Mouse (Mus musculus) intestine, embryonic 14.5 days (tissue): Measurements from ENCODE around the gene Spata3. TPM values are rescaled to one million over a fixed set of nuclear protein-coding genes. Genes with fewer than 3 reads are reported as not detected.
A peak's percentile ranks its signal among the peaks of the same experiment; 100 is the strongest.
"Not testable (repeated sequence)": the region's sequence is repeated elsewhere in the genome, so short reads cannot be mapped to it uniquely, and the experiment has no call there.

ENCODE experiments used
- ATAC-seq: fragments of 200-750 bp; cut with Nextera tagmentation; replicated peaks from 2 replicates; pipeline ENCODE4 v1.8.0; 2017; ENCODE audit warnings: low read depth, moderate number of reproducible peaks, moderate TSS enrichment, moderate library complexity; ENCODE audit not compliant: low FRiP score, low TSS enrichment
- DNase-seq: peaks from one replicate; pipeline ENCODE4 v3.0.0-alpha.2; 2018; ENCODE audit warnings: low spot score
- H3K27ac ChIP-seq: fragments of 300-500 bp; sonication (generic); 2 replicates; pipeline ENCODE4 v1.5.1; 2014; ENCODE audit warnings: low read depth, mild to moderate bottlenecking, control low read depth
- H3K27me3 ChIP-seq: fragments of 300-500 bp; sonication (generic); replicated peaks from 2 replicates; pipeline ENCODE4 v1.6.1; 2014; ENCODE audit warnings: low read length, control low read depth; ENCODE audit not compliant: control insufficient read depth, insufficient read depth
- H3K36me3 ChIP-seq: fragments of 300-500 bp; sonication (generic); 2 replicates; pipeline ENCODE4 v1.6.1; 2014; ENCODE audit warnings: low read length, control low read depth; ENCODE audit not compliant: control insufficient read depth, insufficient read depth
- H3K4me1 ChIP-seq: fragments of 300-500 bp; sonication (generic); replicated peaks from 2 replicates; pipeline ENCODE4 v1.6.1; 2014; ENCODE audit warnings: low read length, control low read depth, mixed read lengths; ENCODE audit not compliant: control insufficient read depth, insufficient read depth
- H3K4me2 ChIP-seq: fragments of 300-500 bp; sonication (generic); 2 replicates; pipeline ENCODE4 v1.6.1; 2014; ENCODE audit warnings: low read length
- H3K4me3 ChIP-seq: fragments of 300-500 bp; sonication (generic); 2 replicates; pipeline ENCODE4 v1.5.1; 2014; ENCODE audit warnings: low read depth, low read length, control low read depth, mixed read lengths
- H3K9ac ChIP-seq: fragments of 300-500 bp; sonication (generic); 2 replicates; pipeline ENCODE4 v1.6.1; 2014; ENCODE audit warnings: mild to moderate bottlenecking, low read length
- H3K9me3 ChIP-seq: fragments of 300-500 bp; sonication (generic); 2 replicates; pipeline ENCODE4 v1.6.1; 2016; ENCODE audit warnings: low read length, control low read depth; ENCODE audit not compliant: control insufficient read depth
- WGBS: fragments of 180-500 bp; shearing (Covaris S2); extraction: QIAGEN DNeasy Blood & Tissue Kit; methylation state at CpG from one replicate; pipeline ENCODE4 v1.1.7; 2014; 5-methylcytosine and 5-hydroxymethylcytosine counted together
- polyA plus RNA-seq: library from polyadenylated mRNA; unstranded; fragments of >200 nt; fragmentation: Nextera tagmentation; extraction: Ambion mirVana; gene quantifications from 2 replicates; pipeline ENCODE4 v1.2.1, GENCODE M21; 2014

Gene Spata3
- polyA plus RNA-seq, 1 experiment from 2014 or later = not detected

DNA sequence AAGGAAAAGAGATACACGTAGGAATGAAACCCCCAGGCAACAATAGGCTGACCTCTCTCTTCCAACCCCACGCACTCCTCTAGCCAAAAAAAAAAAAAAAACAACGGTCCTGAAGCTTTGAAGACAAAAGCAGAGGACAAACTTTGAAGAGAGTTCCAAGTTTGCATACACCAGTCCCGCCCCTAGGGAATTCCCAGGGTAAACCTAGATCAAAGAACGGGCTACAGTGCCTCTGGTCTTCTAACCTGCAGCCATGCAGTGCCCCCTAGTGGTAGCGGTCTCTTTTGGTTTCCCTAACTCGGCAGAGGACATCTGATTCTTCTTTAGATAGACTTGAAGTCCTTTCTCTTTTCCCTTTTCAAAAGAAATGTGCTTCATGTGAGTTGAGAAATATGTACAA is 8.8 kb upstream of the Spata3 start:
- Histone ChIP-seq H3K9me3 (no peaks in the 10 kb centered on the region), H3K4me1 (no peaks in the 10 kb centered on the region), H3K4me2 (peak overlapping the region; percentile 14; the same call in 1 of the 2 replicates), H3K27ac (no peak overlapping the region), H3K9ac (no peak overlapping the region), H3K4me3 (no peak overlapping the region; the same call in 1 of the 2 replicates), H3K27me3 (no peaks in the 10 kb centered on the region), H3K36me3 (no peaks in the 10 kb centered on the region)
- DNase-seq (peak; percentile 95), ATAC-seq (peak; percentile 74; the same call in 1 of the 2 replicates)
- WGBS = 2% methylated on average over 7 of the region's 7 CpGs

- H3K36me3 ChIP-seq, H3K27ac ChIP-seq, ATAC-seq, H3K9me3 ChIP-seq, H3K4me1 ChIP-seq, H3K9ac ChIP-seq, DNase-seq, H3K4me3 ChIP-seq, H3K4me2 ChIP-seq: not testable (repeated sequence)
- H3K27me3 ChIP-seq = peaks cover 28% of the 10 kb centered on the region
- 89% methylated on average over 9 of the region's 9 CpGs for WGBS
These were observed 858 bp upstream of the Spata3 start for GRCm38 (mm10) chr1:86015758-86016157.

- Histone ChIP-seq H3K36me3 (no peaks in the 10 kb centered on the region), H3K27ac (no peak overlapping the region), H3K27me3 (peaks cover 32% of the 10 kb centered on the region), H3K9me3 (no peaks in the 10 kb centered on the region), H3K4me3 (peak overlapping the region; percentile 43), H3K9ac (peak overlapping the region; percentile 47), H3K4me2 (peak overlapping the region; percentile 87), H3K4me1 (no peaks in the 10 kb centered on the region)
- 4% methylated on average over 60 of the region's 60 CpGs for whole genome bisulfite sequencing
- DNase-seq (peak; percentile 84), ATAC-seq (peak; percentile 74)
These were observed 1.8 kb downstream of the Spata3 start for GRCm38 (mm10) chr1:86018235-86019055.

- H3K27me3 ChIP-seq = peaks cover 32% of the 10 kb centered on the region
- whole genome bisulfite sequencing = 71% methylated on average over 11 of the region's 11 CpGs
- H3K9ac ChIP-seq = no peak overlapping the region
- ATAC-seq (no peak), DNase-seq (no peak)
- H3K4me1 ChIP-seq = no peaks in the 10 kb centered on the region
- no peaks in the 10 kb centered on the region for H3K9me3 ChIP-seq
- H3K4me3 ChIP-seq = no peak overlapping the region
- no peak overlapping the region for H3K4me2 ChIP-seq
- no peaks in the 10 kb centered on the region for H3K36me3 ChIP-seq
- no peak overlapping the region for H3K27ac ChIP-seq
These were observed 4.9 kb downstream of the Spata3 start for GRCm38 (mm10) chr1:86021365-86021989.

DNA sequence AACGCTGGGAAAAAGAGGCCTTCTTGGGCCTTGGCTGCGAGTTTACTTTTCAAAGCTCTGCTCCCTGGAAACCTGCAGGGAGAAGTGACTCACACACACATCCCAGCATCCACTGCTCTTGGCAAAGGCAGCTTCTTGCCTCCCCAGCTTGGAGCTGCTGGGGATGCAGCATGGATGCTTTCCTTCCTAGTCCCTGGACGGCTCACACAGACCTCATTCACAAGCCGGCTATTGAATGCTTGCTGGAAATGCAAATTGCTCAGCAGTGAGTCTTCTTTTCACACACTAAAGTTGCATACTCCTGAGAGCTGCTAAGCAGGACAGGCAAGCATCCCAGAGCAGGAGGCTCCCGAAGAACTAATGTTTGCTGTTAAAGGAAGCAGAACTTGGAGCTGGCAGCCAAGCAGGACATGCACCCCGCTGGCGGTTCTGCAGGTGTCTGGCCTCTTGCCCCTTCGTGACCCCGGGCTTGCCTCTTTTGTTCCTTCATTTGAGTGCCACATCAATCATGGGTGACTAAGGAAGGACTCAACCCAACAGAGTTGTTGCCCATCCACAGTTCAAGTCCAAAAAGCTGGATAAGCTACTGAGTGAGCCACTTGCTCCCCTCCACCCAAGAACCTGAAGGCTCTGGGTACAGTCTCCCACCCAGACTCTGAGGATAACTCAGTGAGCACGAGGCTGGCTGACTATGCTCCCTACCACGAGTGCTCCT is 15.8 kb downstream of the Spata3 start:
- H3K4me3 ChIP-seq = no peak overlapping the region
- no peaks in the 10 kb centered on the region for H3K4me1 ChIP-seq
- H3K27me3 ChIP-seq = no peaks in the 10 kb centered on the region
- ATAC-seq (no peak), DNase-seq (no peak)
- no peak overlapping the region for H3K9ac ChIP-seq
- H3K9me3 ChIP-seq = no peaks in the 10 kb centered on the region
- no peak overlapping the region for H3K27ac ChIP-seq
- 28% methylated on average over 11 of the region's 11 CpGs for WGBS
- H3K36me3 ChIP-seq = no peaks in the 10 kb centered on the region
- no peak overlapping the region for H3K4me2 ChIP-seq

- no peak overlapping the region for H3K27ac ChIP-seq
- no peak overlapping the region for H3K9ac ChIP-seq
- H3K36me3 ChIP-seq = no peaks in the 10 kb centered on the region
- WGBS = 74% methylated on average over 3 of the region's 3 CpGs
- no peaks in the 10 kb centered on the region for H3K27me3 ChIP-seq
- peaks cover 4% of the 10 kb centered on the region; the same call in 1 of the 2 replicates for H3K9me3 ChIP-seq
- H3K4me1 ChIP-seq = no peaks in the 10 kb centered on the region
- ATAC-seq (0 out of 2 replicates have a peak, but pooled peaks have one; percentile 52), DNase-seq (no peak)
- H3K4me2 ChIP-seq = no peak overlapping the region
- no peak overlapping the region for H3K4me3 ChIP-seq
These were observed 21.8 kb downstream of the Spata3 start for GRCm38 (mm10) chr1:86038191-86038951.

- H3K27ac ChIP-seq = no peak overlapping the region
- no peak overlapping the region for H3K4me3 ChIP-seq
- peak; percentile 57; the same call in 1 of the 2 replicates for ATAC-seq
- no peak overlapping the region for H3K4me2 ChIP-seq
- DNase-seq = no peak
- H3K9ac ChIP-seq = no peak overlapping the region
- H3K36me3 ChIP-seq = no peaks in the 10 kb centered on the region
- peaks cover 12% of the 10 kb centered on the region for H3K27me3 ChIP-seq
- 53% methylated on average over 4 of the region's 4 CpGs for WGBS
- no peaks in the 10 kb centered on the region for H3K4me1 ChIP-seq
- H3K9me3 ChIP-seq = peaks cover 4% of the 10 kb centered on the region; the same call in 1 of the 2 replicates
These were observed 23.5 kb downstream of the Spata3 start for GRCm38 (mm10) chr1:86040131-86040530.

DNA sequence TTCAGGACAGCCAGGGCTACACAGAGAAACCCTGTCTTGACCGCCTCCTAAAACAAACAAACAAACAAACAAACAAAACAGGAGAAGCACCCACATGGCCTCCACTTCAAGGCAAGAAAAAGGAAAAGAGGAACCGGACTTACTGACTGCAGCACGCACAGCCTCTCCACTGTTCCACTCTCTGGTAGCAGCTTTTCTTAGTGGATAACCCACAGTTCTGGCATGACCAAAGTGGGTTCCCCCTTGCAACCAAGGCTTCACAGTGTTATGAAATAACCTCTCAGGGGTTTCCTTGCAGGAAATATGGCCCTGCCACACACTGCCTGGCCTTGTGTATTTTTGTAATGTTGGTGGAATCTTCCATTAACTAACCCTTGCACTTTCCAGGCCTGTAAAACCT is 24.2 kb downstream of the Spata3 start:
- H3K4me2 ChIP-seq = no peak overlapping the region
- DNase-seq = no peak
- H3K9me3 ChIP-seq = peaks cover 4% of the 10 kb centered on the region; the same call in 1 of the 2 replicates
- no peak overlapping the region for H3K4me3 ChIP-seq
- no peak overlapping the region for H3K9ac ChIP-seq
- no peaks in the 10 kb centered on the region for H3K36me3 ChIP-seq
- no peaks in the 10 kb centered on the region for H3K4me1 ChIP-seq
- ATAC-seq = no peak
- 75% methylated on average over 3 of the region's 3 CpGs for WGBS
- H3K27me3 ChIP-seq = peaks cover 19% of the 10 kb centered on the region
- H3K27ac ChIP-seq = no peak overlapping the region
